ENCODE assay signal across 12 mouse cellular contexts in the genomic region with DNA sequence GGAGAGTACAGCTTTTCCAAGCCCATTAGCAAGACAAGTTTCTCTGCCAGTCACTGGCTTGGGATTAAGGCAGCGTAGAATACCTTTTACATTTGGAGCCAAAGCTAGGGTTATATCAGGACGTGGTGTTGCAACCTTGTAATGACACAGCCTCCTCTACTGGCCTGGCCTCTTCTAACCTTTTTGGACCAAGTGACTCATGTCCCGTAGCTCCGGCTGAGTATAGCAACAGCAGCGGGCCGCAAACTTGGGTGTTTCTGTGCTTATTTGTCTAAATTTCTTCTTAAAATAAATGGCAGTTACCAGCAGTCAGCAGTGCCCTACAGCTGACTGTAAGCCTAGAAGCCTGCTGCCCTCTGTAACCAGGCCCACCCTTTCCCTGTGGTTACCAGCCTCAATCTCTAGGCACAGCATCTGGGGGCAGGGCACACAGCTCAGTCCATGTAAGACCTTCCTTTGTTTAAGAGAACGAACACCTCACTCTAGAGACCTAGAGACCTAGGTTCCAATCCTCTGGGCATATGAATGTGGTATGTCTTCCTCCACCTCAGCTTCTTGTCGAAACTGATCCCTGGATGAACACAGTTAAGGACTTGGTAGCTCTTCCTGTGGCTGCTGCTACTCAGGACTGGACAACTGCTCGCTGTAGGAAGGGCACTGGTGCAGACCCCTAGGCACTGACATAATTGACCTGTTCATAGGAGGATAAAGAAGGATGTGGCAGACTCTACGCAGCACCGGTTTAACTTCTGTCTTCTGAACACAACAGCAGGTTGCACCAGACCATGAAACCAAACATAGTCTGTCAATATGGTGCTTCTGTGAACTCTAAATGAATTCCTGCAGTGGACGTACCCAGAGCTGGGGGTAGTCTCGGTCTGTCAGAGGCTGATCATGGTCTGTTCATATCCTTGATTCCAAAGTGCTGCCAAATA.
DNase-seq lines count a peak whose midpoint lies in the region.
"Had no signal": no experiment of that assay in that cellular context is flagged by ENCODE, and none has a peak within 500 bp of the region (broad histone marks: within the 10 kb centered on the region; RNA-seq: fewer than 3 reads in every experiment).

No protein-coding gene starts in this region.

- intact Hi-C loops in gastrocnemius, postnatal 14 days (cut with DNase I; ENCODE audit: low total_unique reads), result no loop called here

- peak; percentile 37 to 38 for DNase-seq in gastrocnemius, adult 8-10 months (ENCODE audit: low spot score in 2 of 2)
- DNase-seq in gastrocnemius, postnatal 14 days, result no peak
- DNase-seq in urinary bladder, postnatal 14 days (ENCODE audit: low spot score), result peak; percentile 51
- no peak for DNase-seq in urinary bladder, adult 2 months (ENCODE audit: low spot score)
- peak; percentile 33 for DNase-seq in lung, postnatal 10 days
- DNase-seq in right cerebral cortex, postnatal 25 days, result no peak
- DNase-seq in cerebellum, adult 9-11 months, result no peak
- no peak for DNase-seq in spleen, postnatal 4 days (ENCODE audit: low spot score in 2 of 2)
- DNase-seq: cerebellum, postnatal 25 days; heart, postnatal 4 days; kidney, postnatal 25 days; left cerebral cortex, postnatal 4 days had no signal

Comparison
In these comparisons a context has a peak if more than half of its experiments do, and no peak if none do; other contexts are left out.
1. DNase-seq: peak in gastrocnemius, adult 8-10 months (2 of 2), urinary bladder, postnatal 14 days (single experiment) and lung, postnatal 10 days (single experiment); none in gastrocnemius, postnatal 14 days (single experiment), urinary bladder, adult 2 months (single experiment), right cerebral cortex, postnatal 25 days (single experiment), cerebellum, adult 9-11 months (single experiment) and spleen, postnatal 4 days (0 of 2).